Mouse (Mus musculus) MN1 (cell line): ENCODE measurements around the gene Spata31d1d.

Source experiments
- DNase-seq: peaks from one replicate; pipeline ENCODE4 v3.0.0-alpha.2; 2016; ENCODE audit warnings: low spot score

The Spata31d1d gene

DNA sequence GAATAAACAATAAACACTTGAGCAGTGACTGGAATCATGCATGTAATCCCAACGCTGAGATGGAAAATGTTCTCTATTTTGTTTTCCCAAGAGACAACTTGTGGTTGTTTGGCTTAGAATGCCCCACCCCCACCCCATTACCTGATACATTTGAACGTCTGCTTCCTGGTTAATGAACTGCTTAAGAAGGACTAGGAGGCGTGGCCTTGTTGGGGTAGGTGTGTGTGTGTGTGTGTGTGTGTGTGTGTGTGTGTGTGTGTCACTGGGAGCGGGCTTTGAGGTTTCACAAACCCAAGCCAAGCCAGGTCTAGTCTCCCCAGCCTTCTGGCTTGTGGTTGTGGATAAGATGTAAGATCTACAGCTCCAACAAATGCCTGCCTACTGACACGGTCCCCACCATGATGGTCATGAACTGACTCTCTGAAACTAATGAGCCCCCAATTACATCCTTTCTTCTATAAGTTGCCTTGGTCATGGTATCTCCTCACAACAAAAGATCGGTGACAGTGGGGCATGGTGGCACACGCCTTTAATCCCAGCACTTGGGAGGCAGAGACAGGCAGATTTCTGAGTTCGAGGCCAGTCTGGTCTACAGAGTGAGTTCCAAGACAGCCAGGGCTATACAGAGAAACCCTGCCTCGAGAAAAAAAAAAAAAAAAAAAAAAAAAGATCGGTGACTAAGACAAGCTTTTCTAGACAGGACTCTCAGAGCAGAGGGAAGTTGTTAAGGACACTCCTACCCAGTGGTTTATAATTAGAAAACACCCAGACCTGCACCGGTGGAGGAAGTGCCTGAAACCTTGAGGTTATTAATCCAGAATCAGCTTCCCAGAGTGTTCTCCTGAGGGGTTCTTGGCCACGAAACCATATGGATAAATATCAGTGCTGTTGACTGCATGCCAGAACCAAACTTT lies 55.0 kb downstream of the Spata31d1d start:
- DNase-seq: no peak
